Mouse (Mus musculus) ovary, adult 10 weeks (tissue): Measurements from ENCODE around the gene Fam20b. TPM values are rescaled to one million over a fixed set of nuclear protein-coding genes. Genes with fewer than 3 reads are reported as not detected.

Experiments
- polyA plus RNA-seq: library from polyadenylated mRNA; stranded (reverse); fragments of 350-450 nt; fragmentation: Illumina TruSeq; extraction: RNeasy Lipid Tissue Mini Kit (QIAGEN cat#74804); gene quantifications from one replicate; pipeline ENCODE4 v1.2.3, GENCODE M21; 2014

Fam20b gene
- polyA plus RNA-seq = 107 TPM

DNA sequence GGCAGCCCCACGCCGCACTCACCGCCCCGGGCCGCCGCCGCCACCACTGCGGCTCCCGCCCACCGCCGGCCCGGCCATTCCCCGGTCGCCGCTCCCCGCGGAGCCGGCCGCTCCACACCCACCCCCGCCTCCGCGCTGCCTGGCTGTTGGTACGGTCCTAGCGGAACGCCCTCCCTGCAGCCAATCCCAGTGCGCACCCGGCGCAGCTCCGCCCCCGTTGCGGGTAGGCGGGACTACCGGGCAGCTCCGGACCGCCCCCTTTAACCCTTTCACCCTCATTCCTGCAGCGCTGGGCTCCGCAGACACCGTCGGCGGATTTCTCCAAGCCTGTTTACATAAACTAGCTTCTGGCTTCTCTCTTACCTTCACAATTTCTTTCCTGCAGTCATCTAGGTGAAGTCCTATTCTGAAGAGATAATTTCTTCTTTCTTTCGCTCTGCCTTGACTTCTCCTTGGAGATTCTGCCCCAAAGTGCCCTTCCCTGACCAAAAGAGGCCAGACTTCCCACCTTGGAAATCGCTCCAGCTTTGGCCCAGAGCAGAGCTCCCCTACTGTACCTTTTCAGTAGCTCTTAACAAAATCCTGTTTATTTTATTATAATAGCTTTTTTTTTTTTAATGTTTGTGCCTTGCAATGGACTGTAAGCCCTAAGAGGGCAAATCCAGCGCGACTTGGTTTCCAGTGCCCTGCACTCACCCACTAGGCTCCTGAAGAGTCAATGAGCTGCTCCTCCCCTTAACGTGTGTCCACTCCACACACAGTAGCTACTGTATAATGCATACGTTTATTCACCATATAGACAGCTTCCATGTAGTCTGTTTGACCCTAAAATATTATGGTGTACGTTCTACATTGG, at the start of gene Fam20b:
TSS of gene Fam20b (minus strand) at position 137 of the 856 bp plus-strand sequence.

GRCm38 (mm10) chr1:156674195-156675000, 44.5 kb downstream of the Fam20b start, which contains the start of gene Tor3a:
Gene Tor3a (minus strand): TSS chr1:156674356.

Other genes with a start within 250 kb of the Fam20b start
- gene Soat1, start 244.8 kb downstream of the Fam20b start, polyA plus RNA-seq = 616 TPM
- 7.5 TPM for gene Gm10031, start 195.1 kb downstream of the Fam20b start, polyA plus RNA-seq
- gene Abl2, start 160.3 kb downstream of the Fam20b start, polyA plus RNA-seq = 16.1 TPM
- 10.4 TPM for gene Tor3a, start 44.7 kb downstream of the Fam20b start, polyA plus RNA-seq
- 24.1 TPM for gene Angptl1, start 119.5 kb upstream of the Fam20b start, polyA plus RNA-seq
- gene Ralgps2, start 220.5 kb upstream of the Fam20b start, polyA plus RNA-seq = 124 TPM